Mouse (Mus musculus): Measurements from ENCODE around the gene Pck1.

DNA sequence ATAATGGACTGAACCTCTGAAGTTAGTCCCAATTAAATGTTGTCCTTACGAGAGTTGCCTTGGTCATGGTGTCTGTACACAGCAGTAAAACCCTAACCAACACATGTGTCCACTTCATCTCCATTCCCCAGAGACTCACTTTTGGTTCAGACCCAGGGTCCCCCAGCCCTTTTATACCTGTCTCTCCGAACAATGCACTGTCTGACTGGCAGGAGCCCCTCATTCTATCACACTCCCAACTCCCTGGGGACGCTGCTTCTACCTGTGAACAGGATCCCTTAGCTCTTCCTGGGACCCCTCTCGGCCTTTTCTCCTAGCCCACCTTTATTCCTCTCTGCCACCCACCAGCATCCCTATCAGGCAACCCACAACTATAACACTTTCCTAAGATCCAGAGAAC is 41.9 kb downstream of the Pck1 start:
- TF ChIP-seq CTCF (IDR thresholded peaks at IDR 0.05; ENCODE audit: low read depth) (no peak), EP300 (IDR thresholded peaks at IDR 0.05; ENCODE audit: low read depth) (no peak)

Data from liver, embryonic 14.5 days (tissue).